Mouse (Mus musculus): ENCODE results near the gene Mprip.
A peak's percentile ranks its signal among the peaks of the same experiment; 100 is the strongest.
"Not testable (repeated sequence)": the region's sequence is repeated elsewhere in the genome, so short reads cannot be mapped to it uniquely, and the experiment has no call there.

The Mprip gene

GRCm38 (mm10) chr11:59707931-59708611 is 47.0 kb downstream of the Mprip start:
- peak; percentile 77 to 87 for DNase-seq (ENCODE audit: low spot score in 2 of 2)

GRCm38 (mm10) chr11:59715424-59715840 is 54.3 kb downstream of the Mprip start:
- no peak for DNase-seq (ENCODE audit: low spot score in 2 of 2)

GRCm38 (mm10) chr11:59717801-59718291 is 56.7 kb downstream of the Mprip start:
- DNase-seq (ENCODE audit: low spot score in 2 of 2), result peak in 1 of 2 experiments; percentile 70

DNA sequence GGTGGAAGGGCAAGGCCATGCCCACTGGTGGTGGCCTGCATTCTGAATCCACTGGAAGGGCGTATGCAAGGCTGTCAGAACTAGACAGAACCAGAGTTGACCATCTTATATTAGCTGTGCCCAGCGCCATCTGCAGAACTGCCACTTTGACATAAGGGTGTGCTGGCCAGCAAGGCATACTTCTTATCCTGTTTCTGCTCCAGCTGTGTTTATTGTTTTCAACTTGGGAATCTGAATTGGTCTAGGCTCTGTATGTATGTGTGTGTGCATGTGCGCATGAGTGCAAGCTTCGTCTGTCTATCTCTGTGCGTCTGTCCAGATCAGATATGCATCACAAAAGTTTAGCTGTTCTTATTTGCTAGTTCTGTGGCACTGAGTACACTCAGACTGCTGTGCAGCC is 58.1 kb downstream of the Mprip start:
- DNase-seq (ENCODE audit: low spot score in 2 of 2), result no peak

GRCm38 (mm10) chr11:59721385-59721784 is 60.3 kb downstream of the Mprip start:
- DNase-seq (ENCODE audit: low spot score in 2 of 2), result no peak

- DNase-seq (ENCODE audit: low spot score in 2 of 2), result no peak
Observed at GRCm38 (mm10) chr11:59727204-59727603, 66.1 kb downstream of the Mprip start.

GRCm38 (mm10) chr11:59731821-59732220 is 70.7 kb downstream of the Mprip start:
- no peak for DNase-seq (ENCODE audit: low spot score in 2 of 2)

- DNase-seq (ENCODE audit: low spot score in 2 of 2), result peak; percentile 60 to 70
Observed at GRCm38 (mm10) chr11:59732407-59733066, 71.4 kb downstream of the Mprip start.

DNA sequence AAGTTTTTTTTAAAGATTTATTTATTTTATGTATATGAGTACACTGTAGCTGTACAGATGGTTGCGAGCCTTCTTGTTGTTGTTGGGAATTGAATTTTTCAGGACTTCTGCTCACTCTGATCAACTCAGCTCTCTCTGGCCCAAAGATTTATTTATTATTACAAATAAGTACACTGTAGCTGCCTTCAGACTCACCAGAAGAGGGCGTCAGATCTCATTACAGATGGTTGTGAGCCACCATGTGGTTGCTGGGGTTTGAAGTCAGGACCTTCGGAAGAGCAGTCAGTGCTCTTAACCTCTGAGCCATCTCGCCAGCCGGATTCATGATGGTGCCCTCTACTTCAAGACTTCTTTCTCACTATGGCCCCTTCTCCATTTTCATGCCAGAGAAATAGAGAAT is 72.5 kb downstream of the Mprip start:
- not testable (repeated sequence) for DNase-seq (ENCODE audit: low spot score in 2 of 2)

- no peak for DNase-seq (ENCODE audit: low spot score in 2 of 2)
Observed at GRCm38 (mm10) chr11:59734335-59734734, 73.2 kb downstream of the Mprip start.

- not testable (repeated sequence) for DNase-seq (ENCODE audit: low spot score in 2 of 2)
Observed at GRCm38 (mm10) chr11:59735938-59736337, 74.8 kb downstream of the Mprip start.

GRCm38 (mm10) chr11:59737250-59737649 is 76.1 kb downstream of the Mprip start:
- no peak for DNase-seq (ENCODE audit: low spot score in 2 of 2)

GRCm38 (mm10) chr11:59739996-59740395 is 78.9 kb downstream of the Mprip start:
- no peak for DNase-seq (ENCODE audit: low spot score in 2 of 2)

DNA sequence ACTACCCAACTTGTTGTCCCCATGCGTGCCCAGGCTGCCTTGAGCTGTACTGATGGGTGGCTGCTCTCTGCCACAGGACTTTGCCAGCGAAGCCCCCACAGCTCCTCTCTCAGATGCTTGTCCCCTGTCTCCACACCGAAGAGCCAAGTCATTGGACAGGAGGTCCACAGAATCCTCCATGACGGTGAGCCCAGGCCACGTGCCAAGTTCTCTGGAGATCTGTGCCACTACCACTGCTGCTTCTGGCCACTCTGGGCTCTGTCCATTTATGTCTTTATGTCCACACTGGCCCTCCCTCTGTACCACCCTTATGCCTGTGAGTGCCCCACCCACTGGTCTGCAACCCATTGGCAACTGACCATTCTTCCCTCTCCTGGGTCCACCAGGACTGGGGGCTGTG is 80.8 kb downstream of the Mprip start:
- DNase-seq (ENCODE audit: low spot score in 2 of 2), result no peak

GRCm38 (mm10) chr11:59743307-59743706 is 82.2 kb downstream of the Mprip start:
- DNase-seq (ENCODE audit: low spot score in 2 of 2), result no peak

- DNase-seq (ENCODE audit: low spot score in 2 of 2), result no peak
Observed at GRCm38 (mm10) chr11:59743712-59744111, 82.6 kb downstream of the Mprip start.

DNA sequence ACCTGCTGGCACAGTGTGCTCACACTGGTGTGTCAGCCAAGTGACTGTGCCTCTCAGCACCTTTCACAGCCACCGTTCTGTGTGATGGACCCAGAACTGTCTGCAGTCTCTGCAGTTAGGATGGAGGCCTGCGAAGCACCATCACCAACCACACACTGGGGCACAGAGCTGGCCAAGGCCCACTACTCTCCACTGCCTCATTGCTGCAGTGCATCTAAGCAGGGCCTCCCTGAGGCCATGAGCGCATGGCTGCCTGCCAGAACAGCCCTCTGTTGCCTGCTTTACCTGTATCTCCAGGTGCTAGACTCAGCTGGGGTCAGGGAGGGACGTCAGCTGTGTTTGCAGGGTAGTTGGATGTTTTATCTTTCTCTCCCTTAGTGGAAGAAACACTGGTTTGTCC is 83.3 kb downstream of the Mprip start:
- DNase-seq (ENCODE audit: low spot score in 2 of 2), result no peak

DNA sequence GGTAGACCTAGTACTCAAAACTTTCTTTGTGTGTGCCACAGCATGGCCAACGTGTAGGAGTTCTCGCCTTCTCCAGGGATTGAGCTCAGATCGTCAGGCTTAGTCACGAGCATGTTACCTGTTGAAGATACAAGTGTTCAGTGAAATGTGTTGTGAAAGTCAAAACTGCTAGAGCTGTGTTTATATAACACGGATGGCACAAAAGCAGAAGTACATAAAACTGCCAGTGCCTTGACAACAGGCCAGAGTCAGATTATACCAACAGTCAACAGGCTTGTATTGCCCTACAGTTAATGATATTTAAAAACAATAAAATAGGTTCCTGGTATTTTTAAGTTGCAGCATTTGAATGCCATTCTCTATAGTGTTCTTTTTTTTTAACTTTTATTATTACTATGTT is 84.7 kb downstream of the Mprip start:
- no peak for DNase-seq (ENCODE audit: low spot score in 2 of 2)

DNA sequence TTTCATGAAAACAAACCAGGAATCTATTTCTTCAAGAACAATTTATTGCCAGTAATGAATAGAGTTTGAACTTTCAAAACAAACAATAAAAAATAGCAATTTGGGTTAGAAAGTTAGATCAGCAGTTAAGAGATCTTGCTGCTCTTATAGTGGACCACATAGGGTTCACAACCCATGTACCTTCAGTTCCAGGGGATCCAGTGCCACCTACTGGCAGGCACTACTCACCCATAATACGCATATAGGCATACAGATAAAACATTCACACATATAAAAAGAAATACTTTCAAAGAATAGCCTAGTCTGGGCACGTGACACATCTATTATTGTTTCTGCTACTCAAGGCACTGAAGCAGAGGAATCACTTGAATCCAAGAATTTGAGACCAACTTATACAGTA is 85.5 kb downstream of the Mprip start:
- DNase-seq (ENCODE audit: low spot score in 2 of 2), result peak in 1 of 2 experiments; percentile 58

DNA sequence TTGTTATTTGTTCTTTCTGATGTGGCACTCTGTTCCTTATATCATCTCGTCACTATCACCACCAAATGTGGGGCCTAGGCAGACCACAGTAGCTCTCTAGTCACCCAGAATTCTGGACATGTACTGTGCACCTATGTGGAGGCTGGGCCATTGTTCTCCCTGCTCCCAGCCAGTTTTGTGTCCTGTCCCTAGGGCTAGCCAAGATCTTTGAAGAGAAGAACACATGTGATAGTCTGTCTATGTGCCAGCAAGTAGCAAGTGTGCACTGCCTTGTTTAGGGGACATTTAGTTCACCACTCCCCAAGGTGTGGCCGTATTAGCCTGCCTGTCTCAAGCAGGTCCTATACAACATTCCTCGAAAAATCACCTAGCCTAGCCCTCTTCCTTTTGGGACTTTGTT is 87.9 kb downstream of the Mprip start:
- DNase-seq (ENCODE audit: low spot score in 2 of 2), result no peak

DNA sequence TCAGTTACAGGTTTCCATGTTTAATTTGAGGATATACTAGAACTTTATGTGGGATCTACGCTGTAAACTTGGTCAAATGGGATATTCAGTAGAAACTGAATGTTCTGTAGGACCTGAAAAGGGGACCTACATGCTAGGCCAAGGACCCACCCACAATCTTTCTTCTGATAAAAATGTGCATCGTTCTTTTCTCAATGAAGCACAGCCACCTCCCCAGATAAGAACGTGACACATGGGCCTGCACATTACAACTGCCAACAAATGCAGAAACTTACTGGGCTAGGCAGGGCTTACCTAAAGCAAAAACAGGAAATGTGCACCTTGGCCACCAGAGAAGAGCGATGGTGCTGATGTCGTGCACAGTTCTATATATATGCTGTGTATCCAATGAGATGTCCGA is 93.4 kb downstream of the Mprip start:
- DNase-seq (ENCODE audit: low spot score in 2 of 2), result no peak

- DNase-seq (ENCODE audit: low spot score in 2 of 2), result no peak
Observed at GRCm38 (mm10) chr11:59756351-59756750, 95.2 kb downstream of the Mprip start.

Measured in left cerebral cortex, adult 9 months (tissue).